Mouse (Mus musculus) left cerebral cortex, postnatal 36 days (tissue): Measurements from ENCODE around the gene Bcl11b. TPM values are rescaled to one million over a fixed set of nuclear protein-coding genes. Genes with fewer than 3 reads are reported as not detected.
A peak's percentile ranks its signal among the peaks of the same experiment; 100 is the strongest.

Experiments
- DNase-seq, 2 experiments: peaks; one replicate each; pipeline ENCODE4 v3.0.0; 2021 to 2022; ENCODE audit warnings: low spot score in 2 of 2, mixed read lengths in 1 of 2
- intact Hi-C: fragments of 180-260 bp; cut with DNase I; formaldehyde crosslinking; loops from one replicate; pipeline ENCODE4 v1.15.1; 2025
- total RNA-seq, 2 experiments: library from RNA; stranded (reverse); gene quantifications; 2 replicates each; pipeline ENCODE4 v1.2.3; 2021

Bcl11b gene
- total RNA-seq, 2 experiments from 2014 or later = 56.6 to 74.4 TPM

DNA sequence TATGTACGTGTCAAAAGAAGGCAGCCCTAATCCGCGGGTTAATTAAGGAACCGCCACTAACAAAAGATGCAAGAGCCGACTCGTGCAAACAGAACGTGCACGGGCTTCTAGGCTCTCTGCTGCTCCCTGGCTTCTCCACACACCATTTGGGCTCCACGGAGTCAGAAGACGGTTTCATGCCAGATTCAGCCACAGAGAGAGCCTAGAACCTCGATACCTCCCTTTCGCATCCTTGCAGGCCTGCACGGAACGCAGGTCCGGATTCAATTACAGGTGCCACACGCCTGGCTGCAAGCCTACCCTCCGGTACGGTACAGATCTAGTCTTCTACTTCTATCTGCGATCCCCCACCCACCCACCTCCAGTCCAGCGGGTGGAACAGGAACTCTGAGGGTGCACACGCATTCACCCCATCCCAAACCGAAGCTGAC, 26.8 kb downstream of the Bcl11b start:
- intact Hi-C loops = loop anchor here (5.0 kb wide), 1 partner anchor 44 kb away; no protein-coding TSS in a partner anchor
- DNase-seq = peak in 1 of 2 experiments; percentile 40

DNA sequence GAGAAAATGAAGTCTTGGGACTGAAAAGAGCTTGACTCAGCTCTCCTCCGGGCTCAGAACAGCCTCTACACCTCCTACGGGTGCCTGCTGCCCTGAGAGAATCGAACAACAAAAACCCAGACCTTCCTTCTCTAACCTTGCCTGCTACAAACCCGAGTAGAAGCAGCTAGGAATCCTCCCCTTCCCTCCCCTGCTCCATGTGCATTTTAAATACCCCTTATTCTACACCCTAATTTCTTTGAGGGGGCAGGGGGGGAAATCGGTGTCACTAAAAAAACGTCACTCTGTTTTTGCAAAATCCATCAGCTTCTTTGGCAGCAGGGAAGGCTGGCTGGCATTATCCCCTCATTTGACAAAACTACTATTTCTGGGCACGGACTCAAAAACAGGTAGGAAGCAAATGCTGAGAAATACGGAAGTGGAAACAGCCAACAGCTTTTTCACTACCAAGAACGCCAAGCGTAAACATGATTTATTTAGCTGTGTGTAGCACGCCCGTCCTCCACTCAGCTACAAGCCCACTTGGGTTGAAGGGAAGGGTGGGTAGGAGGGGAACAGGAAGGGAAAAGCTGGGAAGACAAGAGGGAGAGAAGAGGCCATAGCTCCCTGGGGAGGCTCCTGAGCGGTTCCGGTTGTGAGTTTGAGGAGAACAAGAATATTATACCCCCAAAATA, 27.4 kb downstream of the Bcl11b start:
- intact Hi-C loops = loop anchor here (5.0 kb wide), 1 partner anchor 44 kb away; no protein-coding TSS in a partner anchor
- DNase-seq = peak; percentile 47 to 48

GRCm38 (mm10) chr12:107975479-107975896, 27.9 kb downstream of the Bcl11b start:
- DNase-seq = peak in 1 of 2 experiments; percentile 38
- intact Hi-C loops = loop anchor here (5.0 kb wide), 1 partner anchor 43 kb away; no protein-coding TSS in a partner anchor

- no peak for DNase-seq
- intact Hi-C loops = no loop called here
Measured at GRCm38 (mm10) chr12:107974504-107974903, 28.9 kb downstream of the Bcl11b start.

DNA sequence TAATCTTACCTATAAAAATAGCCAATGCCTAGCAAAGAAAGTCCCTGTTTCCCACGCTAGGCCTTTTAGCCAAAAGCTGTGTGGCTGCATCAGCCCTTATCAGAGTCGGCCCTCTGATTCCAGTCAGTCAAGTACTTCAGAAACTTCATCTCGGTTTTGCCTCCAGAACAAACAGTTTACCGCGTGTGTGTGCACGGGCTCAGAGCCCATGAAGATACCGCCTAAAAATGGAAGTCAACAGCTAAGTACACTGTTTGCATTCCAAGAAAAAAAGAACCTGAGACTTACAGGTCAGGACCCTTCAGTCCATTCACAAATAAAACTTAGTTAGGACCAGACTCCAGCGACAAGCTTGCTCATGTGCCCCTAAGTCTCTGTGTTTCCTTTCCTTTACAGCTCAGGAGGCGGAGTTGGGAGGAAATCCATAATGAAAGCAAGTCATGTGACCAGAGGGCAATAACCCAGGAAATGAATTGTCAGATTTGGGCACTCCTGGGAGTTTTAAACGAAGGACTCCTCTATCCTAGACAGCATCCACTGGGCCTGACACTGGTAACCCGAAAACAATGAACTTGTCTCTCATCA, 29.8 kb downstream of the Bcl11b start:
- no peak for DNase-seq
- intact Hi-C loops = no loop called here

DNA sequence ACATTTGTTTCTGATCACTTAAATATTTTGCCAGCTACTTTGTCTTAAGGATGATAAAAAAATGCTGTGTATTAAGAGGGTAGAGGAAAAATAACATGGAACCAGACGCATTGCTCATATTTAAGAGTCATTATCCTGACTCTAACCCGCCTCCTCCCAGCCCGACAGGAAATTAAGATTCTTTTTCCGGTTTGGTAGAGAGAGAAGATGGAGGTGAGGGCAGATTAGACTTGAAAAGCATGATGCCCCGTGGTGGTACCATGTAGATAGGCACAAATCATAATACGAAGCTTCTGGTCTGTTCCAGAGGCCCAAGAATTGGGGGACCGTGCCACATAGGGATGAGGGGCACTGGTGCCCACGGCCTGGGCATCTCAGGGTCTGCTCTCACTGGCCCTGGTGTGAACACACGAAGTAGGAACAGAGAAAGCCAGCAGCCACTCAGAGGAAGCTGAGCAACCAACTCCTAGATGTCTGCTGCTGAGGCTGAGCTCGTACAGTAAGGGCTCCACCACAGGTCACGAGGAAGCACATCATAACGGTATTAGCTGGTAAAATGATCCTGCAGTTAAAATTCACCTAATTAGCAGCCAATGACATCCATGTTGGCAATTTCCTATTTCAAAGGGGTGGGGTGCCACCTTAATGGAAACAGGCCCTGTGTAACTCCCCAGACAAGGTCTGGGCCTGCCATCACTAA, 32.2 kb downstream of the Bcl11b start:
- DNase-seq = no peak
- intact Hi-C loops = no loop called here

- intact Hi-C loops = no loop called here
- DNase-seq = no peak
Measured at GRCm38 (mm10) chr12:107970637-107971036, 32.8 kb downstream of the Bcl11b start.

GRCm38 (mm10) chr12:107969841-107970371, 33.5 kb downstream of the Bcl11b start:
- DNase-seq = peak; percentile 59 to 72
- intact Hi-C loops = no loop called here

DNA sequence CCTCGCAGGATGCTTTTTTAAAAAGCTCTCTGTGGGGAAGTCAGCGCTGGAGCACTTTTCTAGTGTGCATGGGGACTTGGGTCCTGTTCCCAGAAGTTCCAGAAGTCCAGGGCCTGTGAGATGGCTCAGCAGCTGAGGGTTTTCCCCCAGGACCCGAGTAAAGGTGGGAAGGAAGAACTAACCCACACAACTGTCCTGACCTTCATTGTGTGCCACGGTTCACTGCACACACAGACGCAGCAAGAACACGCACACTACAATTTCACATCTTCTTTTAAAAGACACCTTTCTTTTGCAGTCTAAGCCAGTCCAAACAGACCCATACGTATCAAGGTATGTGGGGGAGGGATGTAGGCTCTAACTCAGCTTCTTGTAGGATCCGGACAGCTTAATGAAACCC, 34.3 kb downstream of the Bcl11b start:
- intact Hi-C loops = no loop called here
- no peak for DNase-seq

DNA sequence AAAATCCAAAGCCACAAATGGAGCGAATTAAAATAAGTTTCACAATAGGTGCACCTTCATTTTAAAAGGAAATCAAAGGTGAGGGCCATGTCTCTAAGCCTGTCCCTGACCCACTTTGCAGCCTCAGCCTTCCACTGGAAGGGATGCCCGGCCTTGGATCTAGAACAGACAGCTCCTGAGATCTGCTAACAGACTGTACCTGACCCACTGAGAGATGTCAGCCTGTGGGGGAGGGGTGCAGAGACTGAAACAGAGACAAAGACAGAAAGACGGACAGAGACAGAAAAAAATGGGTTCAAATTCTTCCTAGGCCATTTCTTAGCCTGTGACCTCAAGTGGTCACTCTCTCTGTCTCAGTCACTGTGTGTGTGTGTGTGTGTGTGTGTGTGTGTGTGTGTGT, 35.1 kb downstream of the Bcl11b start:
- no peak for DNase-seq
- intact Hi-C loops = no loop called here

DNA sequence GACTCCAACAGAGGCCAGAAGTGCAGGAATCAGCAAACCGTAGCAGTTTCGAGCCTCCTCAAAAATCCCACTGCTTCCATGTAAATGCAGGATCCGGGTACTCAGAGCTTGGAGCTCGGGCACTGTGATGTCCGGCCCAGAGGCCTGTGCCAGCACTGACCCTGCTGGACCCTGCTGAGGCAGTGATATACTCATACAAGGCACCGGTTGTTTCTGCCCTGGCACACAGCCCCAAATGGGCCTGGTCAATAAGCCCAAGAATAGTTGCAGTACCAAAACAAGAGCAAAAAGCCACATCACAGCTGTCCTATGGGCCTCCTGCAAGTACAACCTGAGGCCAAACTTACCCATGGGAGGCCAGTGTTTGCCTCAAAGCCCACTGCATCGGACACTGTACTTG, 36.4 kb downstream of the Bcl11b start:
- intact Hi-C loops = no loop called here
- no peak for DNase-seq

DNA sequence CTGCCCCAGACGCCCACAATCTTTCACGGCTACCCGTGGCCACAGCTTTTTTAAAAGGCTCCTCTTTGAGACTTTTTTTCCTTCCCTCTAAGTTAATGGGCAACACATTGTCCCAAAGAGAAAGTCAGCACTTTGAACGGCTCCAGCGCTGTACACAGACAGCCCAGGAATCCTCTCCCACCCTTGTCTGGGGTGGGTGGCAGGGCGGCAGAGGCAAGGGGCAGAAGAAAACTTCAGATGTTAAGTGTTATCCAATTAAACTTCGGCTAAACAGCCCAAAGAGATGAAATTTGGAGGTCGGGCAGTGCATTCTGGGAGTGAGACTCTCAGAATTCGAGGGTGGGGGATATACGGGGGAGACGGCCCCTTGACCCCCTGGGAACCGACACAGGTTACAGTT, 38.3 kb downstream of the Bcl11b start:
- no peak for DNase-seq
- intact Hi-C loops = no loop called here

DNA sequence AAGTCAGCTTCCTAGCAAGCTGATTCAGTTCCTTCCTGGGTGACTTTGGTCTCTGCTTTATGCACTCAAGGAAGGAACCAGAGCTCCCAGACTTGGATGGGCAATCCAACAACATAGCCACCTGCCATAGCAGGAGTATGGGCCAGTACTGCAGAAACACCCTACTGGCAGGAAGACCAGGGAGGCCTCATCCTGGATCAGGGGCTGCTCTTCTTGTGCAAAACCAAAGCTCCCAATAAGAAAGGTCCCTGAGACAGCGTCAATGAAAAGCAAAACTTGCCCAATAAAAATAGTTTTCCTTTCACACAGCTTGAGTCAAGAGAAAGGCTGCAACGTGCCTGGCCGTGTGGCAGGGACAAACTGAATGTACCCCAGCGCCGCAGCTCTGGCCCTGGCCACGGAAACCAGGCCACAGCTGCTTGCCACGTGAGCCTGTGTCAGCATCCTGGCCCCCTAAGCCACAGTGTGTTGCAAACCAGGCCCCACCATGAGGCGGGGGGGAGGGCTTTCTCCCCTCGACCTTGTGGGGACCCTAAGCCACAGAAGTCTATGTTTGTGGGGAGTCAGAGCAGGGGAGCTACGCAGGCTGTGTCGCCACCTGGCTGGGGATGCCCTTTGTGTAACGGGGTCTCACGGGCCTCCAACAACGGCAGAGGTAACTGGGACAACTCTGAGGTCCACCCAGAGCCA, 38.9 kb downstream of the Bcl11b start:
- no peak for DNase-seq
- intact Hi-C loops = no loop called here

GRCm38 (mm10) chr12:107962852-107963251, 40.5 kb downstream of the Bcl11b start:
- intact Hi-C loops = no loop called here
- no peak for DNase-seq

GRCm38 (mm10) chr12:107961843-107962242, 41.6 kb downstream of the Bcl11b start:
- no peak for DNase-seq
- intact Hi-C loops = no loop called here

DNA sequence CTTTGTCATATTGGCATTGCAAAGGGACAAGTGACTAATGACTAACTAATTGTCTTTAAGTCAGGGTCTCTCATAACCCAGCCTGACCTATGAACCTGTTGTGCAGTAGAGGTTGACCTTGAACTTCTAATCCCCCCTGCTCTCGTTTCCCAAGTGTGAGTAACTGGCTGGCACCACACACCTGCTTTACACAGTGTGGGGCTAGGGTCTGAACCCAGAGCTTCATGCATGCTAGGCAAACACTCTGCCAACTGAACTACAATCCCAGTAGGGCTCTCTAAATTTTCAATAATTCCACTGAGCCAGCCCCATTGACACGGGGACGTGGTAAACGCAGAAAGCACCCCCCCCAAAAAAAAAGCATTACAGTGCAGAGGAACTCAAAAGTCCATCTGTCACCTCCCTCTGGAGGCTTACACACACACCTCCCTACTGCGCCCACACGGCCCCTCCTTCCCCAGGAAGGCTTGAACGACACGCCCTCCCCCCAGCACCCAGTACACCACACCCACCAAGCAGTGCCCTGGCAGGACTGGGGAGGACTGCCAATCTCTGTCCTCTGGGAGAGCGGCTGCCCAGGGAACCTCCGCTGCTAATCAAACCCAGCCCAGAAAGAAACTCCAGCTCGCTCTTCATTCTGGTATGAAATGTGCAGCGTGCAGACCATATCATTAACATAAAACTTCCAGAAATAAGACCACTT, 42.5 kb downstream of the Bcl11b start:
- no peak for DNase-seq
- intact Hi-C loops = no loop called here

GRCm38 (mm10) chr12:107960365-107960764, 43.0 kb downstream of the Bcl11b start:
- intact Hi-C loops = no loop called here
- no peak for DNase-seq

DNA sequence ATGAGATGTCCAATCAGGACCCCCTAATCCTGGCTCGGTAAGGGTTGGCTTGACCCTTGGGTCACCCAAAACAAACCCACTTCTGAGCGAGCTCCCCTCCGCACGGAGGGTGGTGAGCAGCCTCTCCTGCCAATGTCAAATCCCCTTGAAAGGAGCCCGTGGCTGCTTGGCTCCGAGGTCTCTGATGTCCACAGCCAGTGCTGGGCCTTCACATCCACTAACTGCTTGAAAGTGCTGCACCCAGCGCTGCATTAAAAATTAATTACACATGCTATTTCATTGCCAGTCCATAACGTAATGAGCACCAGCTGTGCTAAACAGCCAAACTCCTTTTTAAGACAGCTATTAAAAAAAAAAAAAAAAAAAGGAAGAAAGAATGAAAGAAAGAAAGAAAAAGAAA, 43.5 kb downstream of the Bcl11b start:
- no peak for DNase-seq
- intact Hi-C loops = no loop called here

DNA sequence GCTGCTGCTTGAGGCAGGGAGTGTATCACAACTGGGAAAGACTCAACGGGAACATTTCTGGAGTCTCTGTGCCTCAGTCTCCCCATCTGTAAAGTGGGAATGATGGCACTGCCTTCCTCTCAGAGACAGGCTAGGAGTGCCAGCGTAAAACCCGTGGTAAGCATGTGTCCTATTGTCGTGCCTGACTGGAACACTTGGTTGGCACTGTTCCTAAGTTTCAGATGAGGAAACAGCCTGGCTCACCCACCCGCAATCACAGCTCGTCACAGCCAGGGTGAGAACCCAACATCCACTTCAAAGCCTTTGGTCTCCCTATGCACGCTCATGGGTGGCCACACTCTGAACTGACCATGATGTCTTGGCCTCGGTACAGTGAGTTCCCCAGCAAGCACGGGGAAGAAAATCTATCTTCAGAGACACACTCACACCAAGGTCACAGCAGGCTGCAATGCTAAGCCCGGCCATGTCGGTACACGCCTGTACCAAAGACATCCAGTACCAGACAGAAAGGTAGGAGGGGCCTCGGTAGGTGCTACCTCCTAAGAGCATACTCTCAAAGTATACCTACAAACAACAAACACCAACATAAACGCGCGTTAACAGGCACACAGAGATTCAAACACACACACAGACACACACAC, 50.2 kb downstream of the Bcl11b start:
- intact Hi-C loops = no loop called here
- no peak for DNase-seq
